16 mouse cellular contexts compared by ENCODE assay signal in genomic region chr9:88546657-88547056, GRCm38 (mm10). TPM values are rescaled to one million over a fixed set of nuclear protein-coding genes. Genes with fewer than 3 reads are reported as not detected.
DNase-seq lines count a peak whose midpoint lies in the region; ATAC-seq and TF ChIP-seq lines count a peak whose summit lies in the region.
"Had no signal": no experiment of that assay in that cellular context is flagged by ENCODE, and none has a peak within 500 bp of the region (broad histone marks: within the 10 kb centered on the region; RNA-seq: fewer than 3 reads in every experiment).

No protein-coding gene starts in this region.

- H3K27ac ChIP-seq in liver, embryonic 14.5 days, result no peak overlapping the region
- no peak overlapping the region for H3K27ac ChIP-seq in liver, embryonic 11.5 days (ENCODE audit: low read depth, low read length)
- no peak overlapping the region for H3K27ac ChIP-seq in MEL (ENCODE audit: control insufficient read depth, low read depth, low read length)
- H3K27ac ChIP-seq: forebrain, embryonic 12.5 days had no signal

- H3K4me2 ChIP-seq in liver, embryonic 14.5 days (ENCODE audit: low read depth), result 0 out of 2 replicates have a peak overlapping the region, but pooled peaks have one; percentile 15
- H3K4me2 ChIP-seq in liver, embryonic 11.5 days, result no peak overlapping the region

- H3K79me2 ChIP-seq in MEL (ENCODE audit: control insufficient read depth, insufficient read depth, low read length, poor library complexity), result peaks cover 6% of the 10 kb centered on the region

- TF ChIP-seq CTCF in liver, embryonic 14.5 days (IDR thresholded peaks at IDR 0.05; ENCODE audit: low read depth), result no peak
- peak in 1 of 3 experiments; percentile 12; a peak in 1 of 6 replicates for TF ChIP-seq CTCF in MEL (IDR thresholded peaks at IDR 0.05 in 2 of 3, conservative IDR thresholded peaks at IDR 0.05 in 1 of 3; ENCODE audit: control insufficient read depth in 1 of 3, insufficient read depth in 1 of 3, low read depth in 2 of 3, low read length in 3 of 3, poor library complexity in 1 of 3, severe bottlenecking in 1 of 3)

- no peak overlapping the region for H3K4me3 ChIP-seq in liver, embryonic 14.5 days (ENCODE audit: insufficient read depth in 1 of 2, low read depth in 2 of 2, low read length in 2 of 2)
- H3K4me3 ChIP-seq in liver, embryonic 11.5 days (ENCODE audit: low read depth, low read length), result no peak overlapping the region
- H3K4me3 ChIP-seq in MEL (ENCODE audit: control insufficient read depth in 1 of 2, insufficient read depth in 1 of 2, low read depth in 2 of 2, low read length in 2 of 2), result peak overlapping the region; percentile 57 to 93

- H3K4me1 ChIP-seq in liver, embryonic 14.5 days (replicated peaks; ENCODE audit: control insufficient read depth in 2 of 2, insufficient read depth in 2 of 2, low read length in 1 of 2), result peaks cover 9 to 11% of the 10 kb centered on the region in 2 experiments
- peaks cover 12% of the 10 kb centered on the region for H3K4me1 ChIP-seq in liver, embryonic 11.5 days (replicated peaks; ENCODE audit: control insufficient read depth, insufficient read depth, low read length)
- peaks cover 0 to 3% of the 10 kb centered on the region in 2 experiments; a peak in 1 of 4 replicates for H3K4me1 ChIP-seq in MEL (ENCODE audit: control insufficient read depth in 1 of 2, insufficient read depth in 2 of 2, low read length in 2 of 2)

- ATAC-seq in liver, embryonic 14.5 days (ENCODE audit: insufficient read depth), result no peak
- no peak for ATAC-seq in liver, embryonic 11.5 days (replicated peaks; ENCODE audit: low FRiP score)

- WGBS in liver, embryonic 14.5 days (ENCODE audit: insufficient replicate concordance), result 54% methylated on average over 8 of the region's 8 CpGs
- 63% methylated on average over 8 of the region's 8 CpGs for WGBS in liver, embryonic 11.5 days

- no peaks in the 10 kb centered on the region for H3K9me3 ChIP-seq in liver, embryonic 14.5 days (ENCODE audit: control insufficient read depth, low read length)
- no peaks in the 10 kb centered on the region for H3K9me3 ChIP-seq in liver, embryonic 11.5 days (ENCODE audit: control insufficient read depth, low read length)
- H3K9me3 ChIP-seq in MEL (replicated peaks; ENCODE audit: insufficient read depth, low read length), result no peaks in the 10 kb centered on the region
- H3K9me3 ChIP-seq: embryonic facial prominence, embryonic 13.5 days; embryonic facial prominence, embryonic 15.5 days; forebrain, embryonic 10.5 days; forebrain, embryonic 12.5 days had no signal

- TF ChIP-seq EP300 in liver, embryonic 14.5 days (IDR thresholded peaks at IDR 0.05; ENCODE audit: low read depth), result no peak
- TF ChIP-seq EP300 in MEL (IDR thresholded peaks at IDR 0.05; ENCODE audit: low read depth in 1 of 2, low read length in 2 of 2), result no peak

- no peak for TF ChIP-seq RAD21 in MEL (IDR thresholded peaks at IDR 0.05; ENCODE audit: low read depth, low read length)

- TF ChIP-seq POLR2A in MEL (IDR thresholded peaks at IDR 0.05; ENCODE audit: control insufficient read depth in 1 of 2, insufficient read depth in 1 of 2, low read depth in 1 of 2, low read length in 2 of 2, poor library complexity in 1 of 2), result no peak

- H3K9ac ChIP-seq in liver, embryonic 14.5 days (replicated peaks), result no peak overlapping the region
- no peak overlapping the region for H3K9ac ChIP-seq in liver, embryonic 11.5 days (ENCODE audit: low read depth, low read length)
- H3K9ac ChIP-seq in MEL (ENCODE audit: control insufficient read depth, low read depth, low read length, poor library complexity, severe bottlenecking), result peak overlapping the region; percentile 51; the same call in 1 of the 2 replicates
- H3K9ac ChIP-seq: embryonic facial prominence, embryonic 13.5 days; embryonic facial prominence, embryonic 15.5 days; forebrain, embryonic 12.5 days had no signal

- no peaks in the 10 kb centered on the region for H3K36me3 ChIP-seq in liver, embryonic 14.5 days (replicated peaks; ENCODE audit: control insufficient read depth, insufficient read depth, low read depth)
- H3K36me3 ChIP-seq in liver, embryonic 11.5 days (ENCODE audit: control insufficient read depth, insufficient read depth, low read length), result no peaks in the 10 kb centered on the region
- H3K36me3 ChIP-seq in MEL (ENCODE audit: control insufficient read depth in 1 of 2, insufficient read depth in 2 of 2, low read length in 2 of 2), result peaks cover 0 to 7% of the 10 kb centered on the region in 2 experiments; a peak in 1 of 4 replicates
- H3K36me3 ChIP-seq: embryonic facial prominence, embryonic 15.5 days; forebrain, embryonic 10.5 days; forebrain, embryonic 12.5 days had no signal

- no peaks in the 10 kb centered on the region for H3K27me3 ChIP-seq in liver, embryonic 14.5 days (ENCODE audit: control insufficient read depth, insufficient read depth, low read length)
- no peaks in the 10 kb centered on the region for H3K27me3 ChIP-seq in liver, embryonic 11.5 days (replicated peaks; ENCODE audit: control insufficient read depth, insufficient read depth, low read length)
- no peaks in the 10 kb centered on the region for H3K27me3 ChIP-seq in MEL (ENCODE audit: control insufficient read depth in 1 of 2, insufficient read depth in 2 of 2, low read length in 2 of 2)
- H3K27me3 ChIP-seq: embryonic facial prominence, embryonic 13.5 days; embryonic facial prominence, embryonic 15.5 days; forebrain, embryonic 12.5 days; Patski had no signal

- no peak for DNase-seq in liver, embryonic 14.5 days (ENCODE audit: low read depth in 3 of 3, low spot score in 3 of 3)
- no peak for DNase-seq in liver, embryonic 11.5 days (ENCODE audit: low spot score)
- DNase-seq in MEL (ENCODE audit: low read depth, low spot score), result no peak
- no peak for DNase-seq in adrenal gland, postnatal 14 days
- DNase-seq in thymus, postnatal 4 days, result no peak
- DNase-seq: adrenal gland, adult 8-10 months had no signal

TF ChIP-seq in MEL, 35 proteins besides CTCF, POLR2A, EP300 and RAD21:
- TF ChIP-seq GATA1 (IDR thresholded peaks at IDR 0.05; ENCODE audit: low read depth, low read length) (0 out of 2 replicates have a peak, but pooled peaks have one; percentile 4), NRF1 (IDR thresholded peaks at IDR 0.05; ENCODE audit: insufficient read depth, low read depth, low read length, poor library complexity, severe bottlenecking) (no peak), ZNF384 (IDR thresholded peaks at IDR 0.05; ENCODE audit: low read depth, low read length) (peak; percentile 41; the same call in 1 of the 2 replicates), POLR2AphosphoS2 (IDR thresholded peaks at IDR 0.05; ENCODE audit: low read length) (no peak)

RNA-seq across cellular contexts. Expression of gene Zfp949, which starts 1.2 kb away (rescaled TPM):
- 2.3 and 3.8 TPM in 2 replicates for polyA plus RNA-seq in liver, embryonic 14.5 days (2012; rRNA removed)
- 5.8 and 6.0 TPM in 2 replicates for polyA plus RNA-seq in liver, embryonic 14.5 days (2014; fragmentation: Nextera tagmentation; extraction: Ambion mirVana)
- polyA plus RNA-seq in liver, embryonic 11.5 days (2014; fragmentation: Nextera tagmentation; extraction: Ambion mirVana), result 5.2 and 6.0 TPM in 2 replicates
- total RNA-seq in MEL (2012; rRNA removed), result 3.3 and 4.6 TPM in 2 replicates
- 1 to 10 TPM in 1 of 2 experiments, not detected in 1; 4.5 TPM for polyA plus RNA-seq in MEL (2012; ENCODE audit: insufficient read depth in 1 of 2, insufficient read length in 2 of 2, low read depth in 1 of 2, low replicate concordance in 2 of 2, missing spikeins in 1 of 2)
- total RNA-seq in adrenal gland, postnatal 14 days (2021), result 9.1 and 11.7 TPM in 2 replicates

RNA-seq across cellular contexts. Expression of gene Trim43a, which starts 34.0 kb away (rescaled TPM):
- polyA plus RNA-seq in liver, embryonic 14.5 days (2012; rRNA removed), result 0.02 and 0.08 TPM in 2 replicates
- not detected in 2 replicates for polyA plus RNA-seq in liver, embryonic 14.5 days (2014; fragmentation: Nextera tagmentation; extraction: Ambion mirVana)
- polyA plus RNA-seq in liver, embryonic 11.5 days (2014; fragmentation: Nextera tagmentation; extraction: Ambion mirVana), result not detected in 2 replicates
- total RNA-seq in MEL (2012; rRNA removed), result not detected in 2 replicates
- polyA plus RNA-seq in MEL (2012; ENCODE audit: insufficient read depth in 1 of 2, insufficient read length in 2 of 2, low read depth in 1 of 2, low replicate concordance in 2 of 2, missing spikeins in 1 of 2), result not detected
- total RNA-seq in adrenal gland, postnatal 14 days (2021), result 0.30 and 0.64 TPM in 2 replicates
- total RNA-seq: common myeloid progenitor, adult 5-6 weeks had no signal
- polyA plus RNA-seq: activated CD4-positive, CD25-positive, alpha-beta regulatory T cell, adult 4 months; CD4-positive, CD25-positive, alpha-beta regulatory T cell, adult 4 months; embryonic facial prominence, embryonic 11.5 days; embryonic facial prominence, embryonic 15.5 days; erythroblast, embryonic 14.5 days; forebrain, embryonic 10.5 days; Patski had no signal

Comparison
In these comparisons a context has a peak if more than half of its experiments do, and no peak if none do; other contexts are left out.
1. H3K4me3 ChIP-seq: peak in MEL (2 of 2); none in liver, embryonic 14.5 days (0 of 2) and liver, embryonic 11.5 days (single experiment).